Mouse (Mus musculus) embryonic facial prominence, embryonic 14.5 days (tissue): ENCODE results near the gene Trappc3. TPM values are rescaled to one million over a fixed set of nuclear protein-coding genes. Genes with fewer than 3 reads are reported as not detected.

ENCODE experiments used
- ATAC-seq: fragments of 200-750 bp; cut with Nextera tagmentation; 2 replicates; pipeline ENCODE4 v1.8.0; 2017; ENCODE audit warnings: low read depth, moderate number of reproducible peaks, moderate TSS enrichment
- DNase-seq: peaks from one replicate; pipeline ENCODE4 v3.0.0-alpha.2; 2015; ENCODE audit warnings: low spot score
- H3K27ac ChIP-seq: fragments of 300-500 bp; sonication (generic); replicated peaks from 2 replicates; pipeline ENCODE4 v1.5.1; 2014; ENCODE audit warnings: low read depth, mild to moderate bottlenecking, low read length, moderate library complexity
- H3K27me3 ChIP-seq: fragments of 300-500 bp; sonication (generic); replicated peaks from 2 replicates; pipeline ENCODE4 v1.6.1; 2014; ENCODE audit warnings: low read length; ENCODE audit not compliant: control insufficient read depth, insufficient read depth
- H3K36me3 ChIP-seq: fragments of 300-500 bp; sonication (generic); 2 replicates; pipeline ENCODE4 v1.6.1; 2014; ENCODE audit warnings: low read length, mixed read lengths; ENCODE audit not compliant: control insufficient read depth, insufficient read depth
- H3K4me1 ChIP-seq: fragments of 300-500 bp; sonication (generic); 2 replicates; pipeline ENCODE4 v1.6.1; 2014; ENCODE audit warnings: antibody characterized with exemption, low read length; ENCODE audit not compliant: control insufficient read depth, insufficient read depth
- H3K4me2 ChIP-seq: fragments of 300-500 bp; sonication (generic); 2 replicates; pipeline ENCODE4 v1.6.1; 2014; ENCODE audit warnings: low read depth, mild to moderate bottlenecking, low read length, moderate library complexity, mixed read lengths
- H3K4me3 ChIP-seq: fragments of 300-500 bp; sonication (generic); 2 replicates; pipeline ENCODE4 v1.5.1; 2014; ENCODE audit warnings: low read depth, mild to moderate bottlenecking, low read length
- H3K9ac ChIP-seq: fragments of 300-500 bp; sonication (generic); 2 replicates; pipeline ENCODE4 v1.6.1; 2014; ENCODE audit warnings: low read depth, mild to moderate bottlenecking, low read length, moderate library complexity, mixed read lengths
- H3K9me3 ChIP-seq: fragments of 300-500 bp; sonication (generic); 2 replicates; pipeline ENCODE4 v1.6.1; 2016; ENCODE audit warnings: low read length; ENCODE audit not compliant: control insufficient read depth
- WGBS: fragments of 180-500 bp; shearing (Covaris S2); extraction: QIAGEN DNeasy Blood & Tissue Kit; methylation state at CpG from one replicate; pipeline ENCODE4 v1.1.7; 2014; 5-methylcytosine and 5-hydroxymethylcytosine counted together
- polyA plus RNA-seq: library from polyadenylated mRNA; unstranded; fragments of >200 nt; fragmentation: Nextera tagmentation; extraction: Ambion mirVana; gene quantifications from 2 replicates; pipeline ENCODE4 v1.2.1, GENCODE M21; 2014

The Trappc3 gene
- polyA plus RNA-seq, 1 experiment from 2014 or later, result 33.0 TPM

- Histone ChIP-seq H3K36me3 (0 out of 2 replicates have a peak, but pooled peaks cover 5% of the 10 kb centered on the region), H3K9me3 (no peaks in the 10 kb centered on the region), H3K4me1 (peaks cover 42% of the 10 kb centered on the region), H3K4me2 (peak overlapping the region; percentile 79), H3K27me3 (no peaks in the 10 kb centered on the region), H3K4me3 (peak overlapping the region; percentile 98), H3K27ac (peak overlapping the region; percentile 94), H3K9ac (peak overlapping the region; percentile 94)
- ATAC-seq (0 out of 2 replicates have a peak, but pooled peaks have one; percentile 2), DNase-seq (peak; percentile 77)
- WGBS, result 17% methylated on average over 9 of the region's 9 CpGs
Observed at GRCm38 (mm10) chr4:126254315-126255112, 7.6 kb upstream of the Trappc3 start.

- Histone ChIP-seq H3K9me3 (no peaks in the 10 kb centered on the region), H3K27ac (peak overlapping the region; percentile 94), H3K36me3 (0 out of 2 replicates have a peak, but pooled peaks cover 5% of the 10 kb centered on the region), H3K4me3 (peak overlapping the region; percentile 98), H3K4me2 (peak overlapping the region; percentile 79), H3K27me3 (no peaks in the 10 kb centered on the region), H3K9ac (peak overlapping the region; percentile 94), H3K4me1 (peaks cover 50% of the 10 kb centered on the region)
- DNase-seq (peak; percentile 72), ATAC-seq (peak; percentile 10; the same call in 1 of the 2 replicates)
- WGBS, result 1% methylated on average over 46 of the region's 50 CpGs
Observed at GRCm38 (mm10) chr4:126255113-126256001, 6.8 kb upstream of the Trappc3 start.

GRCm38 (mm10) chr4:126256131-126256791 is 5.9 kb upstream of the Trappc3 start, which contains the start of gene Map7d1:
Gene Map7d1 (minus strand): TSS chr4:126256343.
- H3K9me3 ChIP-seq, result no peaks in the 10 kb centered on the region
- peak; percentile 86 for ATAC-seq
- H3K4me2 ChIP-seq, result peak within 1 kb of the TSS; percentile 79
- peak; percentile 92 for DNase-seq
- no peaks in the 10 kb centered on the region for H3K36me3 ChIP-seq
- peaks cover 56% of the 10 kb centered on the region for H3K4me1 ChIP-seq
- H3K27me3 ChIP-seq, result no peaks in the 10 kb centered on the region
- WGBS, result 0% methylated on average over 23 of the region's 59 CpGs
- H3K4me3 ChIP-seq, result peak within 1 kb of the TSS; percentile 98
- H3K27ac ChIP-seq, result peak within 1 kb of the TSS; percentile 94
- peak within 1 kb of the TSS; percentile 94 for H3K9ac ChIP-seq

GRCm38 (mm10) chr4:126256967-126257881 is 4.9 kb upstream of the Trappc3 start:
- 2% methylated on average over 26 of the region's 26 CpGs for WGBS
- Histone ChIP-seq H3K4me3 (peak overlapping the region; percentile 98), H3K9ac (peak overlapping the region; percentile 94), H3K36me3 (no peaks in the 10 kb centered on the region), H3K9me3 (no peaks in the 10 kb centered on the region), H3K27ac (peak overlapping the region; percentile 94), H3K27me3 (no peaks in the 10 kb centered on the region), H3K4me2 (peak overlapping the region; percentile 79), H3K4me1 (peaks cover 58% of the 10 kb centered on the region)
- DNase-seq (peak; percentile 47), ATAC-seq (no peak)

- H3K4me2 ChIP-seq, result peak overlapping the region; percentile 52
- H3K27me3 ChIP-seq, result no peaks in the 10 kb centered on the region
- H3K36me3 ChIP-seq, result no peaks in the 10 kb centered on the region; the same call in 1 of the 2 replicates
- peak overlapping the region; percentile 93 for H3K27ac ChIP-seq
- no peak overlapping the region for H3K4me3 ChIP-seq
- ATAC-seq, result no peak
- peaks cover 46% of the 10 kb centered on the region for H3K4me1 ChIP-seq
- no peaks in the 10 kb centered on the region for H3K9me3 ChIP-seq
- H3K9ac ChIP-seq, result peak overlapping the region; percentile 41; the same call in 1 of the 2 replicates
- 25% methylated on average over 3 of the region's 3 CpGs for WGBS
- peak; percentile 65 for DNase-seq
Observed at GRCm38 (mm10) chr4:126259063-126259462, 3.1 kb upstream of the Trappc3 start.

GRCm38 (mm10) chr4:126259523-126260160 is 2.5 kb upstream of the Trappc3 start:
- H3K27me3 ChIP-seq, result no peaks in the 10 kb centered on the region
- H3K4me3 ChIP-seq, result peak overlapping the region; percentile 8
- no peaks in the 10 kb centered on the region for H3K9me3 ChIP-seq
- peak overlapping the region; percentile 52 for H3K4me2 ChIP-seq
- H3K36me3 ChIP-seq, result no peaks in the 10 kb centered on the region; the same call in 1 of the 2 replicates
- ATAC-seq (peak; percentile 4; the same call in 1 of the 2 replicates), DNase-seq (peak; percentile 92)
- peak overlapping the region; percentile 93 for H3K27ac ChIP-seq
- under 1% methylated on average over 15 of the region's 15 CpGs for WGBS
- peak overlapping the region; percentile 41; the same call in 1 of the 2 replicates for H3K9ac ChIP-seq
- peaks cover 40% of the 10 kb centered on the region for H3K4me1 ChIP-seq

GRCm38 (mm10) chr4:126260520-126261201 is 1.5 kb upstream of the Trappc3 start:
- peaks cover 39% of the 10 kb centered on the region for H3K4me1 ChIP-seq

More at GRCm38 (mm10) chr4:126260520-126261201, 1.5 kb upstream of the Trappc3 start:
- Histone ChIP-seq H3K27me3 (no peaks in the 10 kb centered on the region), H3K4me2 (peak overlapping the region; percentile 52), H3K9me3 (no peaks in the 10 kb centered on the region), H3K27ac (peak overlapping the region; percentile 93), H3K4me3 (no peak overlapping the region), H3K9ac (peak overlapping the region; percentile 41; the same call in 1 of the 2 replicates), H3K36me3 (no peaks in the 10 kb centered on the region; the same call in 1 of the 2 replicates)
- DNase-seq (peak; percentile 92), ATAC-seq (peak; percentile 16; the same call in 1 of the 2 replicates)
- WGBS, result 4% methylated on average over 10 of the region's 10 CpGs
